Mouse (Mus musculus): ENCODE data around the gene Rab13.

Rab13 gene

GRCm38 (mm10) chr3:90213377-90213866, at the start of gene Rab13, which contains the start of gene Rps27:
Gene Rab13 (plus strand): TSS chr3:90213695.
Gene Rps27 (minus strand): TSS chr3:90213651.
- peak; percentile 97 for DNase-seq (ENCODE audit: low read depth)

- DNase-seq (ENCODE audit: low read depth), result no peak
Measured at GRCm38 (mm10) chr3:90179566-90179965, 33.9 kb upstream of the Rab13 start.

GRCm38 (mm10) chr3:90183581-90183980, 29.9 kb upstream of the Rab13 start:
- DNase-seq (ENCODE audit: low read depth), result no peak

GRCm38 (mm10) chr3:90190859-90191510, 22.5 kb upstream of the Rab13 start:
- DNase-seq (ENCODE audit: low read depth), result no peak

GRCm38 (mm10) chr3:90194759-90195158, 18.7 kb upstream of the Rab13 start:
- DNase-seq (ENCODE audit: low read depth), result no peak

- no peak for DNase-seq (ENCODE audit: low read depth)
Measured at GRCm38 (mm10) chr3:90195644-90196043, 17.9 kb upstream of the Rab13 start.

GRCm38 (mm10) chr3:90197548-90197947, 15.9 kb upstream of the Rab13 start:
- DNase-seq (ENCODE audit: low read depth), result no peak

GRCm38 (mm10) chr3:90202884-90203283, 10.6 kb upstream of the Rab13 start:
- no peak for DNase-seq (ENCODE audit: low read depth)

- no peak for DNase-seq (ENCODE audit: low read depth)
Measured at GRCm38 (mm10) chr3:90203619-90204018, 9.9 kb upstream of the Rab13 start.

GRCm38 (mm10) chr3:90204582-90204981, 8.9 kb upstream of the Rab13 start:
- DNase-seq (ENCODE audit: low read depth), result no peak

- no peak for DNase-seq (ENCODE audit: low read depth)
Measured at GRCm38 (mm10) chr3:90208662-90209061, 4.8 kb upstream of the Rab13 start.

GRCm38 (mm10) chr3:90209908-90210566, 3.5 kb upstream of the Rab13 start:
- peak; percentile 17 for DNase-seq (ENCODE audit: low read depth)

- DNase-seq (ENCODE audit: low read depth), result peak; percentile 61
Measured at GRCm38 (mm10) chr3:90211475-90212398, 1.8 kb upstream of the Rab13 start.

GRCm38 (mm10) chr3:90212723-90213122, 772 bp upstream of the Rab13 start:
- peak; percentile 33 for DNase-seq (ENCODE audit: low read depth)

GRCm38 (mm10) chr3:90213956-90214684, 625 bp downstream of the Rab13 start:
- no peak for DNase-seq (ENCODE audit: low read depth)

GRCm38 (mm10) chr3:90215825-90216380, 2.4 kb downstream of the Rab13 start:
- DNase-seq (ENCODE audit: low read depth), result peak; percentile 44

GRCm38 (mm10) chr3:90220088-90220487, 6.6 kb downstream of the Rab13 start:
- peak; percentile 80 for DNase-seq (ENCODE audit: low read depth)

GRCm38 (mm10) chr3:90220531-90220951, 7.0 kb downstream of the Rab13 start:
- no peak for DNase-seq (ENCODE audit: low read depth)

GRCm38 (mm10) chr3:90221123-90221522, 7.6 kb downstream of the Rab13 start:
- no peak for DNase-seq (ENCODE audit: low read depth)

- DNase-seq (ENCODE audit: low read depth), result no peak
Measured at GRCm38 (mm10) chr3:90222455-90222854, 9.0 kb downstream of the Rab13 start.

- no peak for DNase-seq (ENCODE audit: low read depth)
Measured at GRCm38 (mm10) chr3:90222941-90223340, 9.4 kb downstream of the Rab13 start.
